Mouse (Mus musculus) liver, adult 2 months (tissue): ENCODE data around the gene Fam13a.

Experiments used
- CTCF ChIP-seq: fragments of 200-500 bp; IDR thresholded peaks from 2 replicates; pipeline ENCODE4 v1.5.1; 2011; ENCODE audit warnings: low read depth, low read length, control low read depth
- POLR2A ChIP-seq: fragments of 200-500 bp; IDR thresholded peaks from 2 replicates; pipeline ENCODE4 v1.6.1; 2011; ENCODE audit warnings: low read length, control low read depth; ENCODE audit not compliant: insufficient read depth; ENCODE audit errors: extremely low read depth

DNA sequence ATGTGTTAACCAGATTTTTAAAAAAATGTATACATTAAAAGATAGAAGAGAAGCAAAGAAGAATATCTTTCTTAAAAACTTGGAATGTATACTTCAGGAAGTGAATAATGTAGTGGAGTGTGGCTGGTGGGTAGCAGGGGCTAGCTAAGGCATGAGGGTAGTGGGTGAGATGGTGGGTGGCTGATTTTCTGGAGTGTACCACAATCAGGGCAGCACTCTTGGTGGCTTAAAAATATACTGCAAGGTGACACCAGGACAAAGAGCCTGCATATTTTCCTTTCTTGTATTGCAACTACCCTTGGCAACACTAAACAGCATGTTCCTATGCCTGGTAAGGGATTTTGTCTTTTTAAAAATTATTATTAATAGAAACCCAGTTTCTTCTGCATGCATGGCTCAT, 59.8 kb downstream of the Fam13a start:
- TF ChIP-seq POLR2A (no peak), CTCF (no peak)
